Comparison of ENCODE assay signal across 8 mouse cellular contexts in genomic region chr16:26581913-26582376, GRCm38 (mm10). TPM values are rescaled to one million over a fixed set of nuclear protein-coding genes. Genes with fewer than 3 reads are reported as not detected.
A peak's percentile ranks its signal among the peaks of the same experiment; 100 is the strongest.
DNase-seq lines count a peak whose midpoint lies in the region; ATAC-seq and TF ChIP-seq lines count a peak whose summit lies in the region.

No protein-coding gene starts in this region.

- WGBS in heart, embryonic 10.5 days = under 1% methylated on average over 16 of the region's 16 CpGs
- under 1% methylated on average over 16 of the region's 16 CpGs for WGBS in intestine, embryonic 15.5 days
- under 1% methylated on average over 12 of the region's 16 CpGs for WGBS in macrophage (ENCODE audit: missing documents)

- ATAC-seq in intestine, embryonic 15.5 days = peak; percentile 78

- H3K27ac ChIP-seq in heart, embryonic 10.5 days = peak overlapping the region; percentile 82
- H3K27ac ChIP-seq in ES-E14 (ENCODE audit: insufficient read depth, low read depth, low read length, poor library complexity, severe bottlenecking) (no peak overlapping the region), macrophage (no peak overlapping the region)
- no peak overlapping the region for H3K27ac ChIP-seq in embryonic fibroblast, embryonic 13.5 days (ENCODE audit: insufficient read depth, low read length)
- peak overlapping the region; percentile 60 for H3K27ac ChIP-seq in intestine, embryonic 15.5 days

- H3K9ac ChIP-seq in ES-E14 (ENCODE audit: insufficient read depth, low read depth, low read length, poor library complexity, severe bottlenecking) = peak overlapping the region; percentile 30; the same call in 1 of the 2 replicates
- peak overlapping the region; percentile 68 for H3K9ac ChIP-seq in intestine, embryonic 15.5 days

- peak; percentile 78 for DNase-seq in heart, embryonic 10.5 days (ENCODE audit: low spot score)
- DNase-seq in heart, adult 18-20 months = no peak
- peak; percentile 17 for DNase-seq in ES-E14 (ENCODE audit: low read depth, low spot score)
- DNase-seq in telencephalon, adult 2 months (ENCODE audit: low read depth, low spot score) = peak; percentile 60
- DNase-seq in thymus, postnatal 14 days = no peak

- peak overlapping the region; percentile 92 for H3K4me2 ChIP-seq in intestine, embryonic 15.5 days (replicated peaks)

- H3K27me3 ChIP-seq in heart, embryonic 10.5 days (ENCODE audit: insufficient read depth, poor library complexity, severe bottlenecking) = peaks cover 7% of the 10 kb centered on the region; the same call in 1 of the 2 replicates
- H3K27me3 ChIP-seq in intestine, embryonic 15.5 days (replicated peaks) = no peaks in the 10 kb centered on the region

- H3K36me3 ChIP-seq in heart, embryonic 10.5 days = no peaks in the 10 kb centered on the region
- H3K36me3 ChIP-seq in ES-E14 (ENCODE audit: control insufficient read depth, insufficient read depth, low read length, poor library complexity, severe bottlenecking) (no peaks in the 10 kb centered on the region), macrophage (ENCODE audit: inconsistent target) (no peaks in the 10 kb centered on the region)
- H3K36me3 ChIP-seq in intestine, embryonic 15.5 days = no peaks in the 10 kb centered on the region

- in situ Hi-C loops in ES-E14 (cut with MboI; ENCODE audit: low sequenced_read_pairs in 2 of 2, unreplicated experiment in 2 of 2) = no loop called here

- no peaks in the 10 kb centered on the region for H3K79me2 ChIP-seq in macrophage (ENCODE audit: inconsistent target)

- no peaks in the 10 kb centered on the region for H3K4me1 ChIP-seq in heart, embryonic 10.5 days
- H3K4me1 ChIP-seq in ES-E14 (ENCODE audit: control insufficient read depth in 2 of 2, insufficient read depth in 2 of 2, low read length in 2 of 2, poor library complexity in 1 of 2) = no peaks in the 10 kb centered on the region
- H3K4me1 ChIP-seq in embryonic fibroblast, embryonic 13.5 days (ENCODE audit: control insufficient read depth, insufficient read depth, low read length) = peaks cover 9% of the 10 kb centered on the region
- 0 out of 2 replicates have a peak, but pooled peaks cover 8% of the 10 kb centered on the region for H3K4me1 ChIP-seq in intestine, embryonic 15.5 days (replicated peaks)

- no peaks in the 10 kb centered on the region for H3K9me3 ChIP-seq in heart, embryonic 10.5 days
- H3K9me3 ChIP-seq in ES-E14 (ENCODE audit: control insufficient read depth, insufficient read depth, low read depth, low read length) = no peaks in the 10 kb centered on the region
- no peaks in the 10 kb centered on the region for H3K9me3 ChIP-seq in intestine, embryonic 15.5 days

- TF ChIP-seq CTCF in embryonic fibroblast, embryonic 13.5 days (IDR thresholded peaks at IDR 0.05; ENCODE audit: borderline replicate concordance, insufficient read depth, low read length) = no peak

- H3K4me3 ChIP-seq in heart, embryonic 10.5 days = peak overlapping the region; percentile 70
- peak overlapping the region; percentile 70 to 76 for H3K4me3 ChIP-seq in ES-E14 (ENCODE audit: insufficient read depth in 1 of 2, low read depth in 1 of 2, low read length in 2 of 2, poor library complexity in 1 of 2, severe bottlenecking in 1 of 2)
- H3K4me3 ChIP-seq in embryonic fibroblast, embryonic 13.5 days (ENCODE audit: insufficient read depth, low read length) = peak overlapping the region; percentile 74
- H3K4me3 ChIP-seq in intestine, embryonic 15.5 days (replicated peaks) = peak overlapping the region; percentile 66
- H3K4me3 ChIP-seq in macrophage (ENCODE audit: inconsistent target) = peak overlapping the region; percentile 88

- no peak for TF ChIP-seq POLR2A in embryonic fibroblast, embryonic 13.5 days (IDR thresholded peaks at IDR 0.05; ENCODE audit: low read depth, low read length)

TF ChIP-seq in ES-E14, 5 proteins besides CTCF, POLR2A, EP300 and RAD21:
- no peak for TF ChIP-seq CHD2 (IDR thresholded peaks at IDR 0.05; ENCODE audit: low read depth, low read length)
- peak; percentile 75 for TF ChIP-seq ZNF384 (IDR thresholded peaks at IDR 0.05; ENCODE audit: low read depth, low read length)
TF ChIP-seq in ES-E14: peak in this region for 1.

RNA-seq across cellular contexts. Expression of gene Il1rap, which starts 0.4 kb away (rescaled TPM):
- 5.2 and 7.4 TPM in 2 replicates for polyA plus RNA-seq in heart, embryonic 10.5 days (2016; fragmentation: Nextera tagmentation; extraction: Ambion mirVana)
- total RNA-seq in heart, adult 18-20 months (2021) = 1 to 10 TPM; 3.4 TPM
- total RNA-seq in ES-E14 (2012; rRNA removed) = 2.9 and 4.3 TPM in 2 replicates
- 20.4 and 22.3 TPM in 2 replicates for polyA plus RNA-seq in embryonic fibroblast, embryonic 13.5 days (2011; ENCODE audit: insufficient read length, low read depth, missing spikeins)
- 4.2 and 5.0 TPM in 2 replicates for polyA plus RNA-seq in intestine, embryonic 15.5 days (2015; fragmentation: Nextera tagmentation; extraction: Ambion mirVana)
- total RNA-seq in macrophage (2018; cell fraction: chromatin; rRNA removed) = 10 to 100 TPM in 1 of 26 experiments, 1 to 10 TPM in 25; 1.3 to 17.2 (median 4.1) TPM
- 1 to 10 TPM; 3.4 to 5.7 (median 4.1) TPM for total RNA-seq in macrophage (2018; cell fraction: cytosol; rRNA removed)
- 10 to 100 TPM in 2 of 26 experiments, 1 to 10 TPM in 24; 4.5 to 14.7 (median 6.5) TPM for total RNA-seq in macrophage (2018; cell fraction: nucleus; rRNA removed)
- 2.5 to 6.3 TPM (median 4.2 TPM) in 3 replicates for polyA plus RNA-seq in macrophage (2018)

RNA-seq across cellular contexts. Expression of gene Tmem207, which starts 55.4 kb away (rescaled TPM):
- polyA plus RNA-seq in heart, embryonic 10.5 days (2016; fragmentation: Nextera tagmentation; extraction: Ambion mirVana) = not detected in 2 replicates
- not detected for total RNA-seq in heart, adult 18-20 months (2021)
- total RNA-seq in ES-E14 (2012; rRNA removed) = not detected in 2 replicates
- polyA plus RNA-seq in embryonic fibroblast, embryonic 13.5 days (2011; ENCODE audit: insufficient read length, low read depth, missing spikeins) = not detected in 2 replicates
- polyA plus RNA-seq in intestine, embryonic 15.5 days (2015; fragmentation: Nextera tagmentation; extraction: Ambion mirVana) = not detected in 2 replicates
- total RNA-seq in macrophage (2018; cell fraction: chromatin; rRNA removed) = not detected
- not detected for total RNA-seq in macrophage (2018; cell fraction: cytosol; rRNA removed)
- total RNA-seq in macrophage (2018; cell fraction: nucleus; rRNA removed) = not detected
- not detected in 3 replicates for polyA plus RNA-seq in macrophage (2018)

Comparison
In these comparisons a context has a peak if more than half of its experiments do, and no peak if none do; other contexts are left out.
1. DNase-seq: peak in heart, embryonic 10.5 days (single experiment), ES-E14 (single experiment) and telencephalon, adult 2 months (single experiment); none in heart, adult 18-20 months (0 of 2) and thymus, postnatal 14 days (single experiment).
2. H3K27ac ChIP-seq: peak in heart, embryonic 10.5 days (single experiment) and intestine, embryonic 15.5 days (single experiment); none in ES-E14 (single experiment), embryonic fibroblast, embryonic 13.5 days (single experiment) and macrophage (single experiment).
3. Peak in every context shown above with its lines, with median percentiles within 50 percentile points of each other: H3K4me3 ChIP-seq.